Mouse (Mus musculus) kidney, postnatal 25 days (tissue): ENCODE results near the gene Caap1.
A peak's percentile ranks its signal among the peaks of the same experiment; 100 is the strongest.

Experiments
- DNase-seq, 2 experiments: peaks; one replicate each; pipeline ENCODE4 v3.0.0; 2021; ENCODE audit warnings: mixed read lengths in 2 of 2

Gene Caap1

GRCm38 (mm10) chr4:94556265-94557054 lies at the start of gene Caap1, which contains the start of gene Gm10306:
Gene Caap1, minus strand, starts transcription at chr4:94556796.
Gene Gm10306, plus strand, starts transcription at chr4:94556546.
- DNase-seq = peak; percentile 95

GRCm38 (mm10) chr4:94605591-94605990 lies 49.0 kb upstream of the Caap1 start:
- DNase-seq = peak; percentile 20 to 43

- DNase-seq = no peak
These were observed 47.9 kb upstream of the Caap1 start for GRCm38 (mm10) chr4:94604452-94605019.

- DNase-seq = peak; percentile 91 to 95
These were observed 46.5 kb upstream of the Caap1 start, which contains the start of gene Plaa for GRCm38 (mm10) chr4:94603031-94603629. Gene Plaa, minus strand, starts transcription at chr4:94603244.

- no peak for DNase-seq
These were observed 46.0 kb upstream of the Caap1 start for GRCm38 (mm10) chr4:94602496-94603030.

GRCm38 (mm10) chr4:94601395-94601794 lies 44.8 kb upstream of the Caap1 start:
- peak in 1 of 2 experiments; percentile 16 for DNase-seq

- no peak for DNase-seq
These were observed 36.1 kb upstream of the Caap1 start for GRCm38 (mm10) chr4:94592709-94593108.

- no peak for DNase-seq
These were observed 35.3 kb upstream of the Caap1 start for GRCm38 (mm10) chr4:94591765-94592381.

- DNase-seq = peak; percentile 10 to 68
These were observed 16.1 kb upstream of the Caap1 start for GRCm38 (mm10) chr4:94572677-94573076.

- DNase-seq = no peak
These were observed 7.7 kb upstream of the Caap1 start for GRCm38 (mm10) chr4:94564297-94564696.

GRCm38 (mm10) chr4:94561954-94562648 lies 5.5 kb upstream of the Caap1 start:
- DNase-seq = no peak

- DNase-seq = no peak
These were observed 3.7 kb upstream of the Caap1 start for GRCm38 (mm10) chr4:94560316-94560715.

GRCm38 (mm10) chr4:94559266-94559665 lies 2.7 kb upstream of the Caap1 start:
- DNase-seq = peak in 1 of 2 experiments; percentile 37

GRCm38 (mm10) chr4:94557145-94557544 lies 549 bp upstream of the Caap1 start:
- no peak for DNase-seq

GRCm38 (mm10) chr4:94554955-94555494 lies 1.6 kb downstream of the Caap1 start:
- DNase-seq = no peak

- DNase-seq = no peak
These were observed 12.3 kb downstream of the Caap1 start for GRCm38 (mm10) chr4:94544321-94544720.

- DNase-seq = no peak
These were observed 13.6 kb downstream of the Caap1 start for GRCm38 (mm10) chr4:94543041-94543440.

GRCm38 (mm10) chr4:94533205-94533604 lies 23.4 kb downstream of the Caap1 start:
- DNase-seq = no peak

GRCm38 (mm10) chr4:94529448-94529847 lies 27.1 kb downstream of the Caap1 start:
- no peak for DNase-seq

- DNase-seq = no peak
These were observed 33.3 kb downstream of the Caap1 start for GRCm38 (mm10) chr4:94523321-94523720.

GRCm38 (mm10) chr4:94517631-94518030 lies 39.0 kb downstream of the Caap1 start:
- DNase-seq = peak; percentile 39 to 48

GRCm38 (mm10) chr4:94515366-94515765 lies 41.2 kb downstream of the Caap1 start:
- no peak for DNase-seq
